Mouse (Mus musculus) heart, postnatal 36 days (tissue): ENCODE measurements at regions not wholly inside any gene's neighbourhood (a gene's known extent, or its start where the extent isn't known, plus 50 kb on each side); places are given as distances from the start of the nearest gene placed in this dataset.

ENCODE experiments used
- DNase-seq, 2 experiments: peaks; one replicate each; pipeline ENCODE4 v3.0.0; 2021 to 2022
- intact Hi-C: fragments of 180-260 bp; cut with DNase I; formaldehyde crosslinking; loops from one replicate; pipeline ENCODE4 v1.15.1; 2025

- intact Hi-C loops: no loop called here
- DNase-seq: no peak
Observed at GRCm38 (mm10) chr2:159610451-159610850, 723.5 kb downstream of the Gm826 start.

DNA sequence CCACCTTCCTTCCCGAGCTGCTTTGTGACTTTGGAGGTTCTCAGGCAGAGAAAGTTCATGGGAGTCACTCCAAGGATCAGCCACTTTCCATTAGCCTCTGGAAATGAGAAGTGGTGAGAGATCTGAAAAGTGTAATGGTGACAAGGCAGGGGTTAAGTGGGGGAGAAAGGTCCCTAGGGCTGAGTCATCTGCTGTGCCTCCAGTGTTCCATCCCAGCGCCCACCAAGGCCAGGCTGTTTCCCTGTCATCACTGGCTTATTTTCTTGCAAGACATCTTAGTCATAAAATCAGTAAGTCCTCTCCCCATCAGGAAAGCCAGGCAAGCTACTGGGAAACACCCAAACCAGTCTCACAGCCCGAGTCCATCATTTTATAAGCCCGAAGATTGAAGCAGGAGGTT lies 717.3 kb downstream of the Gm826 start:
- intact Hi-C loops: no loop called here
- DNase-seq: no peak

DNA sequence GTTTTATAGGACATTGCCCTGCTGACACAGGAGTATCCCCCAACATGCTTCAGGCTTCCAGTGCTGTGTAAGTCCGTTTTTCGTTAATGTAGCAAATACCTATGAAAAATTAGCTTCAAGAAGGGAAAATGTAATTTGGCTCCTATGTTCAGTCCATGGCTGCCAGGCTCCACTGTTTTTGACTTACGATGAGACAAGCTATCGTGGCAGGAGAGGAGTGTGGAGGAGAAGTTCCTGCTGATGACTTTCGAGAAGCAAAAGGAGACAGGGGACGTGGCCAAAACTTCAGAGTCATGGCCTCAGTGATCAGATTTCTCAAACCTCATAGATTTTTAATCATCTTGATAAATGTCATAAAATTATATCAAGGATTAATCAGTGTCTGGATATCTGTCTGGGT lies 712.7 kb downstream of the Gm826 start:
- intact Hi-C loops: no loop called here

GRCm38 (mm10) chr2:159622141-159622669 lies 711.8 kb downstream of the Gm826 start:
- intact Hi-C loops: no loop called here

More for the DNA sequence above, 712.7 kb downstream of the Gm826 start:
- no peak for DNase-seq

DNA sequence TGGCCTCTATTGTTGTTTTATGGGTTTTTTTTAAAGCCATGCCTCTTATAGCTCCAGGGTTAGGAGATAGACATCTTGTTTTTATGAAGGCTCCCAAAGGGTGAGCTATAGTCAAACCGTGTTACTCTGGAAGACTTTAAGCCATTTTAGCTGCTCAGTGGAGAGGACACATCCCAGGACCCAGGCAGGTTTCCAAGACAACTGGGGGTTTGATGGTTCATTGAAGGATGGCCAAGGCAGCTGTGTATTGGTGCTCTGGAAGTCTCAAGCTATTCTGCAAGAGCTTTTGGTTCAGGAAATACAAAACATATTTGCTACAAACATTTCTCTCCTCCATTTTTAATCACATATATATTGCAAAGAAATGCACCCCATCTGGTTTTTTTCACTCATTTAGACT lies 708.7 kb downstream of the Gm826 start:
- peak in 1 of 2 experiments; percentile 15 for DNase-seq
- intact Hi-C loops: no loop called here

More at GRCm38 (mm10) chr2:159622141-159622669, 711.8 kb downstream of the Gm826 start:
- no peak for DNase-seq

DNA sequence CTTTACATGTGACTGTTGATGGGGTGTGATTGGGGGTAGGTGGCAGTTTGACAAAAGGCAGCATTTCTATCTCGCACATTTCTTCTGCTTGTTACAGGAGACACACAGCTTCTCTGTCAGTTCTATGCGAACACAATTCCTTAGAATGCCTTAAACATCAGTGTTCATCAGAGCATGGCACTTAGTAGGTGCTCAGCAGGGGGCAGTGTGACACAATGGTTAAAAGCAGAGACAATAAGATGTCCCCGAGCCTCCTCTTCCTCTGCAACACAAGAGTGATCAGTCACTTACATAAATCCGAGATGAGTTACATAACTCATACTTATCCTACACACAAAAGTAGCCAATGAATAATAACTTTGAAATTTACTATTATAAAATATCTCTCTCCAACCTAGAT lies 688.1 kb downstream of the Gm826 start:
- peak; percentile 44 to 70 for DNase-seq
- intact Hi-C loops: loop anchor here (5.0 to 10.0 kb wide), 4 partner anchors 359 to 946 kb away; partner anchors contain the start of gene Mafb

DNA sequence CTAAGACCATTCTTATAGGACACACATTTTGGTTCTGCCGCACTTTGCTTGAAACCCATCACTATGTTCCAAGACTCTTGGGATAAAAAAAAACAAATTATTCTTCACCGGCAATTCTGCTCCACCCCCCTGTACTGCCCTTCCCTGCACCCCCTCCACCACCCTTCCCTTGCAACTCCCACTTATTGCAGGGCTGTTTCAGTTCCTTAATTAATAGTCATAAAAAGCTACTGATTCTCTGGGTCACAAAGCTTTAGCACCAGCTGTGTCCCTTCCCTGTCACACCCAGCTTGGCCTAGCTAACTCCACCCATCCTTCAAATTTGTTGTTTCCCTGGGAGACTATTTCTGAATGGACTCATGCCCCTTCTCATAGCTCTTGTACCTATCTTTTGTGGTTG lies 687.4 kb downstream of the Gm826 start:
- no peak for DNase-seq
- intact Hi-C loops: loop anchor here (5.0 to 10.0 kb wide), 4 partner anchors 358 to 946 kb away; partner anchors contain the start of gene Mafb

GRCm38 (mm10) chr2:159652243-159652642 lies 681.7 kb downstream of the Gm826 start:
- no peak for DNase-seq
- intact Hi-C loops: no loop called here

- intact Hi-C loops: no loop called here
- DNase-seq: no peak
Observed at GRCm38 (mm10) chr2:159676845-159677244, 657.1 kb downstream of the Gm826 start.

DNA sequence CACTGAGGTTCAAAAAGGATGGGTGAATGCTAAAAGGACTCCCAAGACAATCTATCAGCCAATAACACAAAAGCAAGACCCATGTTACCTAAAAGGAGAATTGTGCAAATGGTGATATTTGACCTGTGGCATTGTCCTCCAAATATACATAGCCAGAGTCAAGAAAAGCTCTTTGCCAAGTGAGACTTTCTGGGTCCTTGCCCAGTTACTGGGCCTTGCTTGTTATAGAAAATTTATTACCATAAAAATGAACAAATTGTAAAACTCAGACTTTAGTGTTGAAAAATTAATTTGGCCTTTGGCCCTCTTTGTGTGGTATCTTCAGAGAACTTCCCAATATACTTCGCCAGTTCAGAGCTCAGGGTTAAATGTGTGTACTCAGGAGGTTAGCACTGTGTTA lies 653.3 kb downstream of the Gm826 start:
- no peak for DNase-seq
- intact Hi-C loops: no loop called here

- DNase-seq: peak in 1 of 2 experiments; percentile 10
- intact Hi-C loops: no loop called here
Observed at GRCm38 (mm10) chr2:159703100-159703499, 630.9 kb downstream of the Gm826 start.

DNA sequence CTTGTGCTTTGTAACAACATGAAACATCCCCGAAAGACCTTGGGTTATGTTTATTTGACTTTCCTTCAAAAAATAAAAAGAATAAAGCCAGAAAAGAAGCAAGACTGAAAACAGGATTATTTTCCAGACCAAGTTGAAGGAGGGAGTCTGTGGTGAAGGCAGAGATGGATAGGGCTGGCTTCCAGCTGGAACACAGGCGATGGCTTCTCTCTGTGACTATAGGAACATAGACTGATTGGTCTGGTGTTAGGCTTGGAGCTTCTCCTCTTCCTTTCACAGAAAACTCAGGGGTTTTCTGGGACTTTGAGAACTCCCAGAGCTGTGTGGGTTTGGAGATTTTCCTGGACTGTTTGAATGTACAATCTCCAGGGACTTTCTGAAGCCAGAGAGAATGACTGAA lies 625.8 kb downstream of the Gm826 start:
- DNase-seq: peak; percentile 35 to 50
- intact Hi-C loops: no loop called here

DNA sequence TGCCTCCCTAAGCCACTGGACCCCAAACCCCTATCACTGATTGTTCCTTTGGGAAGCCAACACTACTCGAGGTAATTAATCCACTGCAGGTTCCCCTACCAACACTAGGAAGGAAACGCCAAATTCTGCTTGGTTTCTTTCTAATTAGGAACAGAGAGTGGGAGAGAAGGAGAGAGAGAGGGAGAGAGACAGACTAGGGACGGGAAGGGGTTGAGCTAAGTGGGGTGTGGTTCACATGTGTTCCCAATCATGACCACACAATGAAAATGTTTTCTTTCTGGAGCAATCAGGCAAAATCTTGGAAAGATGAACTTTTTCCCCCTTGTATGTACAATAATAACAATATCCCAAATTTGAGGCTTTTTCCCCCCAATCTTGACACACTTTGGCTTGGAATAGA lies 619.3 kb downstream of the Gm826 start:
- intact Hi-C loops: no loop called here
- DNase-seq: no peak

DNA sequence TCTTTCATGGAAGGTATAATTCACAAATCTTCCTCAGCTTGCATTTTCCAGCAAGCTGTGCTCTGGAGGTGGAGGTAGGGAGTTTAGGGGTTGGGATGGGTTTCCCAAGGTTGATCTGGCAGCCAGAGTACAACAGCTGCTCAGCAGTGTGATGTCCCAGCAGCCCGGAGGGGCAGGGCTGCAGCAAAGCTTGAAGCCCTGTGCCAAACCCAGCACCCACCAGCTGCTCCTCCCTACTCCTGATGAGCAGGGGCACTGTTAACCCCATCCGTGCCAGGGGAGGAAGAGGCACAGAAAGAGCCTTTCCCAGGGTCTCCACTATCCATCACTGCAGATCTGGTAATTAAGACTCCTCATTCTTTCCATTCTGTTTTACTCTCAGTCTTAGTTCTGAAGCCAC lies 615.2 kb downstream of the Gm826 start:
- intact Hi-C loops: no loop called here
- DNase-seq: no peak

- intact Hi-C loops: no loop called here
- no peak for DNase-seq
Observed at GRCm38 (mm10) chr2:159725158-159726076, 608.5 kb downstream of the Gm826 start.

- DNase-seq: no peak
- intact Hi-C loops: no loop called here
Observed at GRCm38 (mm10) chr2:159729301-159729700, 604.7 kb downstream of the Gm826 start.

GRCm38 (mm10) chr2:159730221-159730620 lies 603.7 kb downstream of the Gm826 start:
- no peak for DNase-seq
- intact Hi-C loops: no loop called here

- peak in 1 of 2 experiments; percentile 8 for DNase-seq
- intact Hi-C loops: no loop called here
Observed at GRCm38 (mm10) chr2:159731305-159731704, 602.7 kb downstream of the Gm826 start.

DNA sequence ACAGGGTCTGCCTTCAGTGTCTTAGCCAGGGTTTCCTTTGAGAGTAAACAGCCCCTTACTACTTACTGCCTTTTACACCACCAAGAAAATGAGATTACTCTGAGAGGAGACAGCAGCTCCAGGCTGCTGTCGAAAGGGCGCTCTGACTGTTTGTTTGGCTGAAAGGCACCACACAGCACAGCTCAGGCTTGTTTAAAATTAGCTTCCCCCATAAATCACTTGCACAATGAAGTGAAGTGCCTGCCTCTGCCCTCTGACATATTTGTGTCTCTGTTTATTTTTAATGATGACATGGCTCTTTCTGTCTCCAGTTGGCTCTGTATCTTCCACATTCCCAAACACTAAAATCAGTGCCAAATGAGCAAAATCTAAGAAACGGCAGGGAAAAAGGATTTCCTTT lies 601.5 kb downstream of the Gm826 start:
- intact Hi-C loops: no loop called here
- no peak for DNase-seq

GRCm38 (mm10) chr2:159734576-159734975 lies 599.4 kb downstream of the Gm826 start:
- intact Hi-C loops: no loop called here
- no peak for DNase-seq

DNA sequence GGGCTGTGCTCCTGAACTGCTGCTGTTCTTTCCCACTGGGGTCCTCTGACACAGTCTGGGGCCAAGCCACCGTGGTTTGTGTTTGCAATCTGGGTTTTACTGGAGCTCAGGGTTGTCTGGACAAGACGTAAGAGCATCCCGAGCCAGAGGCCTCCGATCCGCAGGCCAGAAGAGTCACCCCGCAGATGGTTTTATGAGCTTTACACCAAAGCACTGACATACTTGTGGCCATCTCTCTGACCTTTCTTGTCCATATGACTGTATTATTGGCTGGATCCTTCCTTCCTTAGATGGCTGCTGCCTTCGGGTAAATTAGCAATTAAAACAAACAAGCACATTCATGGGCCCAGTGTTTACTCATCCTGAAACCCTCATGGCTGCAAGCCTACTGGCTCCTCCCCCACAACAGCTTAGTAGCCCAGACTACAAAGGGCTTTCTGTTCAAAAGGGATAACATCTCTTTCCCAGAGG lies 578.4 kb downstream of the Gm826 start:
- intact Hi-C loops: no loop called here

GRCm38 (mm10) chr2:159760806-159761205 lies 573.2 kb downstream of the Gm826 start:
- intact Hi-C loops: no loop called here

More for the DNA sequence above, 578.4 kb downstream of the Gm826 start:
- no peak for DNase-seq

More at GRCm38 (mm10) chr2:159760806-159761205, 573.2 kb downstream of the Gm826 start:
- no peak for DNase-seq
